Mouse (Mus musculus): ENCODE data around the gene Olfr1200. TPM values are rescaled to one million over a fixed set of nuclear protein-coding genes. Genes with fewer than 3 reads are reported as not detected.

Gene Olfr1200
- not detected in 2 replicates for polyA plus RNA-seq (2016; fragmentation: Nextera tagmentation; extraction: Ambion mirVana)

- 86% methylated on average over 2 of the region's 2 CpGs for WGBS
- no peak within 1 kb of the TSS for H3K27ac ChIP-seq (replicated peaks)
- no peaks in the 10 kb centered on the region for H3K27me3 ChIP-seq (ENCODE audit: low read depth, poor library complexity, severe bottlenecking)
- no peaks in the 10 kb centered on the region for H3K36me3 ChIP-seq
- no peaks in the 10 kb centered on the region for H3K4me1 ChIP-seq
- H3K9me3 ChIP-seq (replicated peaks), result no peaks in the 10 kb centered on the region
- no peak within 1 kb of the TSS for H3K4me3 ChIP-seq
- no peak for DNase-seq (ENCODE audit: low spot score)
Observed at GRCm38 (mm10) chr2:88770388-88770787, at the start of gene Olfr1200. Olfr1200 (minus strand) TSS chr2:88770488.

GRCm38 (mm10) chr2:88814196-88814595 is 43.9 kb upstream of the Olfr1200 start, which contains the start of gene Olfr1202:
Olfr1202 (plus strand) TSS chr2:88814496.
- Histone ChIP-seq H3K4me1 (no peaks in the 10 kb centered on the region), H3K36me3 (no peaks in the 10 kb centered on the region), H3K27ac (replicated peaks) (no peak within 1 kb of the TSS), H3K27me3 (ENCODE audit: low read depth, poor library complexity, severe bottlenecking) (no peaks in the 10 kb centered on the region), H3K4me3 (no peak within 1 kb of the TSS), H3K9me3 (replicated peaks) (no peaks in the 10 kb centered on the region)
- no peak for DNase-seq (ENCODE audit: low spot score)
- WGBS, result 89% methylated on average over 1 of the region's 1 CpGs

GRCm38 (mm10) chr2:88792736-88793135 is 22.4 kb upstream of the Olfr1200 start, which contains the start of gene Olfr1201:
Olfr1201 (plus strand) TSS chr2:88793036.
- H3K4me1 ChIP-seq, result no peaks in the 10 kb centered on the region
- no peaks in the 10 kb centered on the region for H3K36me3 ChIP-seq
- H3K9me3 ChIP-seq (replicated peaks), result no peaks in the 10 kb centered on the region
- no peak within 1 kb of the TSS for H3K27ac ChIP-seq (replicated peaks)
- no peaks in the 10 kb centered on the region for H3K27me3 ChIP-seq (ENCODE audit: low read depth, poor library complexity, severe bottlenecking)
- WGBS, result 91% methylated on average over 6 of the region's 6 CpGs
- H3K4me3 ChIP-seq, result no peak within 1 kb of the TSS
- no peak for DNase-seq (ENCODE audit: low spot score)

DNA sequence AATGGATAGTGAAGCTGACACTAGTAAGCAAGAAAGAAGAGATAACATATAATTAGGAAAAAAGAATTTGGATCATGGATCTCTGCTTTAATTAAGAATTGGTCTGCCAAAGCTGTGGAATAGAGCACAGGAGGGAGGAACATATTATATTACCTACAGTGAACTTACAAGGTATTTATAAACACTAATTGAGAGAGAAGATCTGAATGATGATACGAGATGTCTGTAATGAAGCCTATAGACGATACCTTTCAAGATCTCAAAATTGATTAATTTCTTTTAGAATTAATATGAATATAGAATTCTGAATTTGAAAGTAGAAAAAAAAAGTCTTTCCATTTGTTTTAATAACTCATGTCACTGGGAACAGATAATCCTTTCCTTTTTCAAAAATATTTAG is 9.9 kb downstream of the Olfr1200 start, which contains the start of gene Olfr1199:
TSS of gene Olfr1199 (minus strand) at position 101 of the 400 bp plus-strand sequence.
- no peaks in the 10 kb centered on the region for H3K4me1 ChIP-seq
- H3K9me3 ChIP-seq (replicated peaks), result no peaks in the 10 kb centered on the region
- 89% methylated on average over 2 of the region's 2 CpGs for WGBS
- no peaks in the 10 kb centered on the region for H3K27me3 ChIP-seq (ENCODE audit: low read depth, poor library complexity, severe bottlenecking)
- H3K27ac ChIP-seq (replicated peaks), result no peak within 1 kb of the TSS
- DNase-seq (ENCODE audit: low spot score), result no peak
- H3K36me3 ChIP-seq, result no peaks in the 10 kb centered on the region
- no peak within 1 kb of the TSS for H3K4me3 ChIP-seq

- Histone ChIP-seq H3K27me3 (ENCODE audit: low read depth, poor library complexity, severe bottlenecking) (no peaks in the 10 kb centered on the region), H3K4me1 (no peaks in the 10 kb centered on the region), H3K4me3 (no peak within 1 kb of the TSS), H3K36me3 (no peaks in the 10 kb centered on the region), H3K27ac (replicated peaks) (no peak within 1 kb of the TSS), H3K9me3 (replicated peaks) (no peaks in the 10 kb centered on the region)
- no peak for DNase-seq (ENCODE audit: low spot score)
- 92% methylated on average over 2 of the region's 2 CpGs for WGBS
Observed at GRCm38 (mm10) chr2:88751270-88751669, 19.0 kb downstream of the Olfr1200 start, which contains the start of gene Olfr1198. Olfr1198 (minus strand) TSS chr2:88751370.

GRCm38 (mm10) chr2:88743379-88743778 is 26.9 kb downstream of the Olfr1200 start:
- Histone ChIP-seq H3K4me1 (no peaks in the 10 kb centered on the region), H3K27ac (replicated peaks) (no peak overlapping the region), H3K9me3 (replicated peaks) (no peaks in the 10 kb centered on the region), H3K36me3 (no peaks in the 10 kb centered on the region), H3K27me3 (ENCODE audit: low read depth, poor library complexity, severe bottlenecking) (no peaks in the 10 kb centered on the region), H3K4me3 (no peak overlapping the region)
- DNase-seq (ENCODE audit: low spot score), result no peak
- 68% methylated on average over 3 of the region's 3 CpGs for WGBS

DNA sequence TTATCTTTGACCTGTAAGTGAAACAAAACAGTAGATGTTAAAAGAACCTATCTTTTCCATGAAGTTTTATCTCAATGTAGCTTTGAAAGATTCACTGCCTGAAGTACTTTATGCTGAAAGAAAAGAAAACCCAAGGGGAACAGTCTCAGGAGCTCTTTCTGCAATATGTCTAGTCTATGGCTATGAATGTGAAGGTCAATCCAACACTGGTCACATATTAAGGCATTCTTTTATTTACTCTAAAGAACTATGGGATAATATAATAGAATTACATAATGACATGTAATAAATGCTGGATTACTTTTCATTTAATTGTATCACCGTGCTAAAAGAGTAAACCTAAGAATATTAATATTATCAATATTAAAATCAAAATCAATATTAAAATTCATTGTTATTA is 38.0 kb downstream of the Olfr1200 start, which contains the start of gene Olfr1197:
TSS of gene Olfr1197 (minus strand) at position 101 of the 400 bp plus-strand sequence.
- DNase-seq (ENCODE audit: low spot score), result no peak
- Histone ChIP-seq H3K4me1 (no peaks in the 10 kb centered on the region), H3K9me3 (replicated peaks) (no peaks in the 10 kb centered on the region), H3K36me3 (no peaks in the 10 kb centered on the region), H3K4me3 (no peak within 1 kb of the TSS), H3K27me3 (ENCODE audit: low read depth, poor library complexity, severe bottlenecking) (no peaks in the 10 kb centered on the region), H3K27ac (replicated peaks) (no peak within 1 kb of the TSS)
- WGBS, result 83% methylated on average over 1 of the region's 1 CpGs

Other genes starting within 250 kb of the Olfr1200 start
- not detected in 2 replicates for gene Olfr1188, start 213.6 kb downstream of the Olfr1200 start, polyA plus RNA-seq (2016; fragmentation: Nextera tagmentation; extraction: Ambion mirVana)
- gene Olfr1189, start 184.0 kb downstream of the Olfr1200 start, polyA plus RNA-seq (2016; fragmentation: Nextera tagmentation; extraction: Ambion mirVana), result not detected in 2 replicates
- not detected in 2 replicates for gene Olfr1191-ps1, start 129.9 kb downstream of the Olfr1200 start, polyA plus RNA-seq (2016; fragmentation: Nextera tagmentation; extraction: Ambion mirVana)
- not detected in 2 replicates for gene Olfr1192-ps1, start 122.0 kb downstream of the Olfr1200 start, polyA plus RNA-seq (2016; fragmentation: Nextera tagmentation; extraction: Ambion mirVana)
- gene Olfr1193, start 94.9 kb downstream of the Olfr1200 start, polyA plus RNA-seq (2016; fragmentation: Nextera tagmentation; extraction: Ambion mirVana), result not detected in 2 replicates
- not detected in 2 replicates for gene Olfr1195, start 81.3 kb downstream of the Olfr1200 start, polyA plus RNA-seq (2016; fragmentation: Nextera tagmentation; extraction: Ambion mirVana)
- not detected in 2 replicates for gene Olfr1196, start 65.9 kb downstream of the Olfr1200 start, polyA plus RNA-seq (2016; fragmentation: Nextera tagmentation; extraction: Ambion mirVana)
- not detected in 2 replicates for gene Olfr1197, start 38.1 kb downstream of the Olfr1200 start, polyA plus RNA-seq (2016; fragmentation: Nextera tagmentation; extraction: Ambion mirVana)
- not detected in 2 replicates for gene Olfr1198, start 19.1 kb downstream of the Olfr1200 start, polyA plus RNA-seq (2016; fragmentation: Nextera tagmentation; extraction: Ambion mirVana)
- not detected in 2 replicates for gene Olfr1199, start 10.0 kb downstream of the Olfr1200 start, polyA plus RNA-seq (2016; fragmentation: Nextera tagmentation; extraction: Ambion mirVana)
- not detected in 2 replicates for gene Olfr1201, start 22.5 kb upstream of the Olfr1200 start, polyA plus RNA-seq (2016; fragmentation: Nextera tagmentation; extraction: Ambion mirVana)
- gene Olfr1202, start 44.0 kb upstream of the Olfr1200 start, polyA plus RNA-seq (2016; fragmentation: Nextera tagmentation; extraction: Ambion mirVana), result not detected in 2 replicates
- gene Olfr1205, start 59.2 kb upstream of the Olfr1200 start, polyA plus RNA-seq (2016; fragmentation: Nextera tagmentation; extraction: Ambion mirVana), result not detected in 2 replicates
- gene Olfr1204, start 78.8 kb upstream of the Olfr1200 start, polyA plus RNA-seq (2016; fragmentation: Nextera tagmentation; extraction: Ambion mirVana), result not detected in 2 replicates
- gene Olfr1206, start 92.7 kb upstream of the Olfr1200 start, polyA plus RNA-seq (2016; fragmentation: Nextera tagmentation; extraction: Ambion mirVana), result not detected in 2 replicates
- gene Olfr1208, start 131.8 kb upstream of the Olfr1200 start, polyA plus RNA-seq (2016; fragmentation: Nextera tagmentation; extraction: Ambion mirVana), result not detected in 2 replicates
- gene Olfr1209, start 144.7 kb upstream of the Olfr1200 start, polyA plus RNA-seq (2016; fragmentation: Nextera tagmentation; extraction: Ambion mirVana), result not detected in 2 replicates
- not detected in 2 replicates for gene Olfr1211, start 167.6 kb upstream of the Olfr1200 start, polyA plus RNA-seq (2016; fragmentation: Nextera tagmentation; extraction: Ambion mirVana)
- gene Olfr1212, start 183.5 kb upstream of the Olfr1200 start, polyA plus RNA-seq (2016; fragmentation: Nextera tagmentation; extraction: Ambion mirVana), result not detected in 2 replicates
- gene Gm13762, start 209.8 kb upstream of the Olfr1200 start, polyA plus RNA-seq (2016; fragmentation: Nextera tagmentation; extraction: Ambion mirVana), result not detected in 2 replicates
- gene Olfr1214, start 222.2 kb upstream of the Olfr1200 start, polyA plus RNA-seq (2016; fragmentation: Nextera tagmentation; extraction: Ambion mirVana), result not detected in 2 replicates
- not detected in 2 replicates for gene Olfr1215, start 236.5 kb upstream of the Olfr1200 start, polyA plus RNA-seq (2016; fragmentation: Nextera tagmentation; extraction: Ambion mirVana)
- gene Olfr1216, start 247.9 kb upstream of the Olfr1200 start, polyA plus RNA-seq (2016; fragmentation: Nextera tagmentation; extraction: Ambion mirVana), result not detected in 2 replicates

All from midbrain, embryonic 10.5 days (tissue).